Mouse (Mus musculus) cerebellum, adult 9-10 months (tissue): ENCODE data around the gene Gm5767.
"Not testable (repeated sequence)": the region's sequence is repeated elsewhere in the genome, so short reads cannot be mapped to it uniquely, and the experiment has no call there.

Source experiments
- DNase-seq: peaks from one replicate; pipeline ENCODE4 v3.0.0; 2022

Gene Gm5767

DNA sequence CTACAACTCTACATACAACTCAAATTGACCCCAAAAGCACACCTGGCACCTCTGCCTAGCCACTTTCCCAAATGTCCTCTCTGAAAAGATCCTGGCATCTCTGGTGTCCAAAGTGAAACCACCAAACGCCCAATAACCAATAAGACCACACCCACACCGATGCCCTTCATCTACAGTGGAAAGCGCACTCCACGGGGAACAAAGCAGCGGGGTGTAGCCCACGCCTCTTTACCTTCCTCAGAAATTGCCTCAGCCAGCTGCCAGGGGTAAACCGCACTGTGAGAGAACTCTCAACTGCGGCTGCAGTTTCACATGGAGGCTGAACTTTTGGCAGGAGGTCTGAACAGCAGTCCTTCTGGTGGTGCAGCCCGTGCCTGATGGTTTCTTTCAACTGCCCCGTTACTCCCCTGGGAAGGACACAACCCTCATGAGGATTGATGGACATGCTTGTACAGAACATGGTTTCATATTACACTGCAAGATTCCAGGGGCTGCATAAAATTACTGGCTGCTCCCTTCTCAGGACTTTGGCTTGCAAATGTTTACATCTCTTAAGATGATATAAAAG, 35.0 kb downstream of the Gm5767 start:
- no peak for DNase-seq

DNA sequence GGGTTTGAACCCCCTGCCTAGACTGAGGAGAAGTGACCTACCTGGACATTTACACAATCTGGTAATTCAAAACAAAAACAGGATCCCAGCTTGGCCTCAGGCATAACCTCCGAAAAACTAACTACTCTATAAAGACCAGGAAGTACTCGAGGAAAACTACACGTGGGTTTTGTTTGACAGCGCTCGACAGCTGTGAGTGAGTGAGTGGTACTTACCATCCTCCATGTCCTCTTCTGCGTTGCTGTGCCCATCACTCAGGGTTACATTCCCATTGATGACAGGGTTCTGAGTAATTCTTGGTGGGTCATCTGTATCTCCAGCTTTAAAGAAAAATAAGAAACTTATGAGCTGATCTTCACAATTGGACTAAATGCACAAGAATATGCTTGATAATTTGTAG, 35.7 kb downstream of the Gm5767 start:
- DNase-seq = no peak

DNA sequence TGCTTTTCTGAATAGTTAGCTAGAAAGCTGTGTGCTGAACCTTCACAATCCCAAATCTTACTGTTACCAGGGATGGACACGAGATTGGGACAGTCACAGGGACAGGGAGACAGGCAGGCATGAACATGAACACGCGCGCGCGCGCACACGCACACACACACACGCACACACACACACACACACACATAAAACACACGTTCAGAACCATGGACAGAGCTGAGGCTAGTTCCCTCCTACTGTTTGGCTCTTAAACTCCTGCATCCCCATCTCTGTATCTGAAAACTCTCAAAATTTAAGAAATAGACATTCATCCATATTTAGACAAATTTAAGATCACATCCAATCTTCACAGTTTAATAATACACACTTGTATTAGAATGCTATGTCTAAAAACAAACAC, 37.2 kb downstream of the Gm5767 start:
- DNase-seq = no peak

DNA sequence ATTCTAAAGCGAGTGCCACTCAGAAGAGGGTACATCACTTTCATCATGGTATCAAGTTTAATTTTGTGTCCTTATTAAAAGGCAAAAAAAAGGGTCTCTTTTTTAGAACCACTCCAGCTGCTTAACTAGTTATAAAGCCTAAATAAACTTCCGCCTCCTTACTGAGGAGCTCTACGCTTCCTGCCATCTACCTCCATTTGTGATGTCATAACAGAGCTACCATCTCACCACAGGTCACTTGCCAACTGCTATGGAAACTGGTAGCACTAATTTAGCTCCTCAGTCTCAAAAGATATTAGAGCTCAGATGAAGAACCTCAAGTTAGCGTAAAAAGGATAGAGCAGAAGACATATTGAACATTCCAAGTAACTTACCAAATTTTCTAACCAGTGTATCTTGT, 39.9 kb downstream of the Gm5767 start:
- no peak for DNase-seq

DNA sequence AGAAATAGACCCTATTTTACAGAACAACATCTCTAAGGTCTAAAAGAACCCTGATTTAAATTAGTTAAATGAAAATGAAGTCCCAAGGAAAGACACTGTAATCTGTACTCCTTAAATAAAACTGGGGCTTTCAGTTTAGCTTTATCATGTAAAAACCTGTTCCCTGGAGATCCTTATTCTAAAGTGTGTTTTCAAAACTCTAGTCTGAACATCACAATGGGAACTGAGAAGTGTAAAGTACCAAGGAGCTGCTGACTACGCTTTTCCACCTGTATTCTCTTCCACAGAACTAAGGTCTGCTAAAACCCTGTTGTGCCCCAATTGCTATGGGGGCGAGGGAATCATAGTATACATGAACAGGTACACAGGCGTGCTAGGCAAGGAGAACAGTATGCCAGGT, 43.5 kb downstream of the Gm5767 start:
- no peak for DNase-seq

DNA sequence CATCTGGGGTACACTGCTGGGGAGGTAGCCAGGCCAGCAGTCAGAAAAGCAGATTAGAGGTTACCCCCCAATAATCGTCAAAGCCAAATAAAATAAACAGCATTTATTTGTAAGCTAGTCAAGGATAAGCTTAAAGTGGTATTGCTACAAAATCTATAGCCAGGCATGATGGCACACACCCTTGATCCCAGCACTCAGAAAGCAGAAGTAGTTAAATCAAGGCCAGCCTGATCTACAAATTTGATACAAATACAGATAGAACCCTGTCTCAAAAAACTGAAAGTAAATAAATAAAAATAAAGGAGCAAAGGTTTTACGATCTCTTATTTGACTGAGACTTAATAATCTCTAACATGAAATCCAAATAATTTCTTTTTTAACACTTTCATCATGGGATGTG, 45.2 kb downstream of the Gm5767 start:
- DNase-seq = no peak

DNA sequence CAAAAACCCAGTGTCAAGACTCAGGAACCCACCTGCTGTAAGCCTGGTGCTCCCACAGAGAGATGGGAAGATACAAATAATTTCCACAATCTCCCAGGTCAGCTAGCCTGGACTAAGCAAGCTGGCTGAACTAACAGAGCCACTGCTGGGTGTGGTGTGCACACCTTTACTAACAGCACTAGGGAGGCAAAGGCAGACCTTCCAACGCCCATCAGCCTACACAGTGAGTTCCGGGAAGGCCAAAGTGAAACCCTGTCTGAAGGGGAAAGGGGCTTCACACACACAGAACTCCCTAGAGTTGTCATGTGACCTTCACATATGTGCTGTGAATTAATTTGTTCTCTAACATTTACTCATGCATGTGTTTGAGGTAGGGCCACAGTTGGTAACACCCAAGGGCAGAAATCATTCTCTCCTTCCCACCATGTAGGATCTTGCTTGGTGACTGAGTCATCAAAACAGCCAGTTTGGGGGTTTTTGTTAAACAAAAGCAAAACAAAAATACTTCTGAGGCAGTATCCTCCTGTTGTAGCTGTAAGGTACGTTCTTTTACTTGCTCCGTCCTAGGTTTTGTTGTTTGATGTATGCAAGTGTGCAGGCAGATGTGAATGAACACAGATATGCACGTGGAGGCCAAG, 47.7 kb downstream of the Gm5767 start:
- no peak for DNase-seq

DNA sequence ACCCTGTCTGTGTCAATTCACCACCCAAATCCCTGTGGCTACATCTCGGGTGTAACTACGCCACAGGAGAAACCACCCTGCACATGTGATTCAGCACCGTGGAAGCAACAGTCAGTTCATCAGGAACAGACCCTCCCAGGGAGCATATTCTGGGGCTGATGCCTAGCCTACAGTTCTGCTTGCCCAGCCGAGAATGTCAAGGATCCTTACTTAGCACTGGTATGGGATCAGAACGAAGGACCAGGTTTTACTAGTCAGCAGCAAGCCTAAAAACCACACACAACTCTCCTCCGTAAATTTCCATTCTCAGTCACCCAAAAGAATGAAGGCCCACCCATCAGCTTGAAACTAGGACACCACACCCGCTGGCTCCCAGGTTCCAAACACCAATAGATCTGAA, 51.1 kb downstream of the Gm5767 start:
- no peak for DNase-seq

DNA sequence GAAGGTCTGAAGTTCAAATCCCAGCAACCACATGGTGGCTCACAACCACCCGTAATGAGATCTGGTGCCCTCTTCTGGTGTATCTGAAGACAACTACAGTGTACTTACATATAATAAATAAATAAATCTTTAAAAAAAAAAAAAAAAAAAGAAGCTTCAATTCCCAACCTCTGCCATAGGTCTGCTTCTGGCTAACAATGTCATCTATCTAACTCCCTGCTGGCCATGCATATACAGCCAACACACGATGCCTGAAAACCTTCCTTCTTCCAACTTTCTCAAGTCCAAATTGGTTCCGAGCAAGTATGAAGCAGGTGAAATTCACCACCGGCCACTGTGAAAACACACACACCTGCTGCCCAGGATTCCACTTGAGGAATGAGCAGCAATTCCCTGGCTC, 51.9 kb downstream of the Gm5767 start:
- not testable (repeated sequence) for DNase-seq
